Mouse (Mus musculus) limb, embryonic 11.5 days (tissue): Measurements from ENCODE around the gene Lmln. TPM values are rescaled to one million over a fixed set of nuclear protein-coding genes. Genes with fewer than 3 reads are reported as not detected.
"Not testable (repeated sequence)": the region's sequence is repeated elsewhere in the genome, so short reads cannot be mapped to it uniquely, and the experiment has no call there.

Experiments
- ATAC-seq: fragments of 200-750 bp; cut with Nextera tagmentation; 2 replicates; pipeline ENCODE4 v1.8.0; 2017; ENCODE audit warnings: low read depth; ENCODE audit not compliant: insufficient number of reproducible peaks, low FRiP score, low TSS enrichment
- DNase-seq: peaks from one replicate; pipeline ENCODE4 v3.0.0-alpha.2; 2015; ENCODE audit warnings: low spot score
- H3K27ac ChIP-seq: fragments of 300-500 bp; sonication (generic); replicated peaks from 2 replicates; pipeline ENCODE4 v1.5.1; 2014; ENCODE audit warnings: low read depth, mild to moderate bottlenecking, low read length
- H3K27me3 ChIP-seq: fragments of 300-500 bp; sonication (generic); 2 replicates; pipeline ENCODE4 v1.6.1; 2014; ENCODE audit warnings: mild to moderate bottlenecking, low read length, mixed read lengths; ENCODE audit not compliant: control insufficient read depth, insufficient read depth
- H3K36me3 ChIP-seq: fragments of 300-500 bp; sonication (generic); 2 replicates; pipeline ENCODE4 v1.6.1; 2014; ENCODE audit warnings: mild to moderate bottlenecking, low read length, moderate library complexity, mixed read lengths; ENCODE audit not compliant: control insufficient read depth, insufficient read depth
- H3K4me1 ChIP-seq: fragments of 300-500 bp; sonication (generic); 2 replicates; pipeline ENCODE4 v1.6.1; 2014; ENCODE audit warnings: low read length, mixed read lengths; ENCODE audit not compliant: control insufficient read depth, insufficient read depth
- H3K4me2 ChIP-seq: fragments of 300-500 bp; sonication (generic); 2 replicates; pipeline ENCODE4 v1.6.1; 2014; ENCODE audit warnings: low read depth, mild to moderate bottlenecking, moderate library complexity; ENCODE audit not compliant: severe bottlenecking
- H3K4me3 ChIP-seq: fragments of 300-500 bp; sonication (generic); 2 replicates; pipeline ENCODE4 v1.5.1; 2014; ENCODE audit warnings: low read depth, low read length
- H3K9ac ChIP-seq: fragments of 300-500 bp; sonication (generic); 2 replicates; pipeline ENCODE4 v1.6.1; 2014; ENCODE audit warnings: mild to moderate bottlenecking, low read length
- H3K9me3 ChIP-seq: fragments of 300-500 bp; sonication (generic); 2 replicates; pipeline ENCODE4 v1.6.1; 2016; ENCODE audit warnings: low read length; ENCODE audit not compliant: control insufficient read depth
- WGBS: fragments of 180-500 bp; shearing (Covaris S2); extraction: QIAGEN DNeasy Blood & Tissue Kit; methylation state at CpG from one replicate; pipeline ENCODE4 v1.1.7; 2014; 5-methylcytosine and 5-hydroxymethylcytosine counted together
- polyA plus RNA-seq: library from polyadenylated mRNA; unstranded; fragments of >200 nt; fragmentation: Nextera tagmentation; extraction: Ambion mirVana; gene quantifications from 2 replicates; pipeline ENCODE4 v1.2.1, GENCODE M21; 2014

Gene Lmln
- polyA plus RNA-seq, 1 experiment from 2014 or later: 2.0 TPM

DNA sequence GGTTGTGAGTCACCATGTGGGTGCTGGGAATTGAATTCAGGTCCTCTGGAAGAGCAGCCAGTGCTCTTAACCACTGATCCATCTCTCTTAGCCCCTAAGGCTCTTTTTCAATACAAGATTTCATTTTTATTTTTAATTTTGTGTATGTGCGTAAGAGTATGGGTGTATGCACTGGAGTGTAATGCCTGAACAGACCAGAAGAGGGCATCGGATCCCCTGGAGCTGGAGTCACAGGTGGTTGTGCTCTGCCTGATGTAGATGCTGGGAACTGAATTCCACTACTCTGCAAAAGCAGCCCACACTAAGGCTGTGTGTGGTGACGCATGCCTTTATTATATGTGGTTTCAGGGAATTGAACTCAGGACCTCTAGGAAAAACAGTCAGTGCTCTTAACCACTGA is 83.9 kb downstream of the Lmln start:
- Histone ChIP-seq H3K9ac (no peak overlapping the region), H3K27ac (no peak overlapping the region), H3K9me3 (no peaks in the 10 kb centered on the region), H3K36me3 (no peaks in the 10 kb centered on the region), H3K4me3 (no peak overlapping the region), H3K4me2 (no peak overlapping the region), H3K4me1 (no peaks in the 10 kb centered on the region), H3K27me3 (no peaks in the 10 kb centered on the region)
- 94% methylated on average over 3 of the region's 3 CpGs for WGBS
- ATAC-seq: no peak
- no peak for DNase-seq

DNA sequence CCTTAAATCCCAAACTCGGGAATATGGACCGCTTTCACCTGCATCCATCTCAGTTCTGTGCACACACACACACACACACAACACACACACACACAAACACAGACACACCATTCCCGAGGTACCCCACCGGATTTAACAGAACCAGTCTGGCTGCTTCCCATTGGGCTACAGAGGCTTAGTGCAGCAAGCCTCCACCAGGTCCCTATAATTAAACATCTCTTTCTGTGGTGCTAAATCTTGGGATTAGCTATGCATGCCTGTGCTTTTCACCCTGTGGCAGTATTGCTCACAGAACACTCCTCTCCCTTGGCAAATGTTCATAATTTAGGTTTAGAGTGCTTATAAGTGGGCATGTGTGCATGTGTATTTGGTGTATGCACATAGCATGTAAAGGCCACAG is 85.8 kb downstream of the Lmln start:
- Histone ChIP-seq H3K27ac (no peak overlapping the region), H3K9me3 (no peaks in the 10 kb centered on the region), H3K4me1 (no peaks in the 10 kb centered on the region), H3K27me3 (no peaks in the 10 kb centered on the region), H3K36me3 (no peaks in the 10 kb centered on the region), H3K4me3 (no peak overlapping the region), H3K4me2 (no peak overlapping the region), H3K9ac (no peak overlapping the region)
- WGBS: 90% methylated on average over 4 of the region's 4 CpGs
- ATAC-seq (no peak), DNase-seq (no peak)

DNA sequence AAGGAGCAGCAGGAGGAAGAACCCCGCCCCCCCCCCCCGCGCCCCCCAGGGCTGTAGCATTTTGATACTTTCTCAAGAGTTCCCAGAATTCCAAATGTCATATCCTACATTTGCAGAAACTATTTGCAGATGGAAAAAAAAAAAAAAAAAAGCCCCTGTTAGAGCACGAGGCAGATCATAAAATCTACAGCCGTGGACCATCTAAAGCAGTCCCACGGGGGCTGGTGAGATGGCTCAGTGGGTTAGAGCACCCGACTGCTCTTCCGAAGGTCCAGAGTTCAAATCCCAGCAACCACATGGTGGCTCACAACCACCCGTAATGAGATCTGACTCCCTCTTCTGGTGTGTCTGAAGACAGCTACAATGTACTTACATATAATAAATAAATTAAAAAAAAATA is 88.6 kb downstream of the Lmln start:
- not testable (repeated sequence) for H3K36me3 ChIP-seq, DNase-seq, H3K4me1 ChIP-seq, H3K4me2 ChIP-seq, H3K27ac ChIP-seq, H3K9me3 ChIP-seq, ATAC-seq, H3K27me3 ChIP-seq, H3K4me3 ChIP-seq, H3K9ac ChIP-seq
- 75% methylated on average over 9 of the region's 9 CpGs for WGBS

DNA sequence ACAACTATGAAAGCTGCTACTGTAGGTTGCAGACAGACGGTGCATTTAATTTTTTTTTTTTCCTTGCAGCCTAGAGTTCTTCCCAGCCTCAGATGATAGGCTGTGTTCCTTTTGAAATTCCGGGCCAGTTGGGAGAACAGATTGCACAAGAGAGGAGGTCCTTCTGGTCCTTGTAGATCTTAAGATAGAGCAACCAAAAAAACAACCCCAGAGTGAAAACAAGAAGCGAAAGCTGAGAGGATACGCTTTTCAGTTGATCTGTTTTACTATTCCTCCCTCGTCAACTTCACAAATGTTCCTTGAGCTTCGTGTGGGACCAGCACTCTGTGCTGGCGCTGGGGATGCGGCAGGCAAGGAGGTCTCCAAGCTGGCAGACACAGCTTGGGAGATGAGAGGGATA is 89.2 kb downstream of the Lmln start:
- H3K9ac ChIP-seq: no peak overlapping the region
- H3K4me1 ChIP-seq: no peaks in the 10 kb centered on the region
- H3K4me2 ChIP-seq: no peak overlapping the region
- no peak overlapping the region for H3K4me3 ChIP-seq
- WGBS: 77% methylated on average over 8 of the region's 8 CpGs
- H3K36me3 ChIP-seq: no peaks in the 10 kb centered on the region
- no peak for ATAC-seq
- no peak overlapping the region for H3K27ac ChIP-seq
- H3K9me3 ChIP-seq: no peaks in the 10 kb centered on the region
- no peak for DNase-seq
- no peaks in the 10 kb centered on the region for H3K27me3 ChIP-seq

DNA sequence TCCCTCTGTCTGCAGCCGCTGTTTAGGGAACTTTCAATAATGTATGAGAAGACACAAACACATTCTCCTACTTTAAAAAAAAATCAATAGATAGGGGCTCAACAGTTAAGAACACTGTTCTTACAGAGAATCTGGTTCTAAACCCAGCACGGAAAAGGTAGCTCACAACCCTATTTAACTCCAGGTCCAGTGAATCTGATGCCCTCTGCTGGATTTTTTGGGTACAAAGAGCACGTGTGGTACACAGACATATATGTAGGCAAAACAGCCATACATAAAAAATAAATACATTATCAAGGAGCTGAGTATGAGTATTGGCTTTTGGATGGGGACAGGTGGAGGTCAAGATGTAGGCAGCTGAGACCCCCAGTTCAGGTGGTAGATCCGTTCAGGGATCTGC is 92.7 kb downstream of the Lmln start:
- H3K27me3 ChIP-seq: no peaks in the 10 kb centered on the region
- no peak overlapping the region for H3K9ac ChIP-seq
- H3K4me1 ChIP-seq: no peaks in the 10 kb centered on the region
- ATAC-seq: no peak
- WGBS: 51% methylated on average over 4 of the region's 4 CpGs
- no peak overlapping the region for H3K4me3 ChIP-seq
- no peak overlapping the region for H3K27ac ChIP-seq
- peak; percentile 41 for DNase-seq
- H3K36me3 ChIP-seq: no peaks in the 10 kb centered on the region
- no peaks in the 10 kb centered on the region for H3K9me3 ChIP-seq
- no peak overlapping the region for H3K4me2 ChIP-seq

DNA sequence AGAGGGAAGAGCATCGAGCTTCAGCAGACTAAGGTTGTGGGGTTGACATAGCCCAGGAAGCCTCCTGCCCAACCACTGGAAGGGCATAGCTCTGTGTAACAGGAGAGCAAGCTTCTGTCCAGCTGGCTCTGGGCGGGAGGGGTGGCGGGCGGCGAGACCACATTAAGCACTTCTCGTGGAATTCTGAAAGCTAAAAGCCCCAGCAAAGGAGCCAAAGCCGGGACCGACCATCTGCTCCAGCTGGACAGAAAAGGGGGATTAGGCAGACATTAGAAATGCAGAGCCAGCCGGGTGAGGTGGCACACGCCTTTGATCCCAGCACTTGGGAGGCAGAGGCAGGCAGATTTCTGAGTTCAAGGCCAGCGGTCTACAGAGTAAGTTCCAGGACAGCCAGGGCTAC is 95.7 kb downstream of the Lmln start:
- DNase-seq (no peak), ATAC-seq (no peak)
- Histone ChIP-seq H3K27me3 (no peaks in the 10 kb centered on the region), H3K9ac (no peak overlapping the region), H3K27ac (no peak overlapping the region), H3K4me2 (no peak overlapping the region), H3K36me3 (no peaks in the 10 kb centered on the region), H3K4me1 (no peaks in the 10 kb centered on the region), H3K4me3 (no peak overlapping the region), H3K9me3 (no peaks in the 10 kb centered on the region)
- WGBS: 89% methylated on average over 11 of the region's 11 CpGs

DNA sequence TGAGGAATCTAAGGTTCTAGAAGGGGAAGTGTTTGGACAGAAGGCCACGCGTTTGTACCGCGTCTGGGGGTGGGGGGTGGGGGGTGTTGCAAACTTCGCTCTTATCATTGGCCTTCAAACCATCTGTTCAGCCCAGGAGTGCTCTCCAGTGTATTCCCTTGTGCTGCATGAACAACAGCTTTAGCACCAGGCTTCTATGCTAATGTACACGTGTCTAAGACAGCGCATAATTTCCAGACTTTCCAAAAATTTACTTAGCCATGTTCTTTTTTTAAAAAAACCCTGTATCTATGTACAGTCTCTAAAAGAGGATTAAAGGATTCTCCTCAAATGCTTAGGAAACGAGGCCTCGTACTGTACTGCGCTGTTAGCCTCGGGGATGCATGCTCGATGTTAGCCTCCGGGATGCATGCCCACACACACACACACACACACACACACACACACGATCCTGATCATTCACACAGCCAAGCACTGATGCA is 96.3 kb downstream of the Lmln start:
- WGBS: 94% methylated on average over 14 of the region's 14 CpGs
- no peaks in the 10 kb centered on the region for H3K36me3 ChIP-seq
- no peak for DNase-seq

DNA sequence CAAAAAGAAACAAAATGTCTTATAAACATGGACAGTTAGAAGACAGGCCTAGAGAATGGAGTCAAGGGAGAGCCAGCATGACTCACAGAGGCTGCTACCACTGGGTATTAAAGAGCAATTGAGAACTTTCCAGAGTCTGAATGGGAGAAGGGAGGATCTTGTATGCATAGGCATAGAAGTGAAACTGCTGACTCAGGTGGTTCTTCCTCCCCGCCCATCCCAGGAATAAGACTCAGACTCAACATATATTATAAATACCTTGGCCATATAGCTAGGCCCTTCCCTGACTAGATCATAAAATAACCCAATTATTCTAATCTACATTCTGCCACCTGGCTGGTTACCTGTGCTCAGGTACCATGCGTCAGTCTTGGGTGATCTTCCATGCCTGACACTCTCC is 97.0 kb downstream of the Lmln start:
- H3K9ac ChIP-seq: no peak overlapping the region
- no peak overlapping the region for H3K4me3 ChIP-seq
- no peak overlapping the region for H3K27ac ChIP-seq
- 89% methylated on average over 2 of the region's 2 CpGs for WGBS
- no peaks in the 10 kb centered on the region for H3K36me3 ChIP-seq
- H3K27me3 ChIP-seq: no peaks in the 10 kb centered on the region
- DNase-seq (no peak), ATAC-seq (no peak)
- no peak overlapping the region for H3K4me2 ChIP-seq
- no peaks in the 10 kb centered on the region for H3K9me3 ChIP-seq
- no peaks in the 10 kb centered on the region for H3K4me1 ChIP-seq

More for the DNA sequence above, 96.3 kb downstream of the Lmln start:
- no peak for ATAC-seq
- Histone ChIP-seq H3K27ac (no peak overlapping the region), H3K4me1 (no peaks in the 10 kb centered on the region), H3K27me3 (no peaks in the 10 kb centered on the region), H3K9ac (no peak overlapping the region), H3K4me2 (no peak overlapping the region), H3K9me3 (no peaks in the 10 kb centered on the region), H3K4me3 (no peak overlapping the region)

- 76% methylated on average over 13 of the region's 13 CpGs for WGBS
- no peak for DNase-seq
- H3K4me1 ChIP-seq: no peaks in the 10 kb centered on the region
- no peak overlapping the region for H3K4me2 ChIP-seq
- H3K27ac ChIP-seq: no peak overlapping the region
- H3K4me3 ChIP-seq: no peak overlapping the region
- no peaks in the 10 kb centered on the region for H3K36me3 ChIP-seq
- H3K9me3 ChIP-seq: no peaks in the 10 kb centered on the region
- ATAC-seq: no peak
- H3K9ac ChIP-seq: no peak overlapping the region
- H3K27me3 ChIP-seq: no peaks in the 10 kb centered on the region
Observed at GRCm38 (mm10) chr16:33163330-33164090, 101.2 kb downstream of the Lmln start.
